Mouse (Mus musculus) sigmoid colon, adult 10 weeks (tissue): ENCODE measurements around the gene Cdca5. TPM values are rescaled to one million over a fixed set of nuclear protein-coding genes. Genes with fewer than 3 reads are reported as not detected.

Experiments
- polyA plus RNA-seq: library from polyadenylated mRNA; stranded (reverse); fragments of 350-450 nt; fragmentation: Illumina TruSeq; extraction: RNeasy Lipid Tissue Mini Kit (QIAGEN cat#74804); gene quantifications from one replicate; pipeline ENCODE4 v1.2.3, GENCODE M21; 2014; ENCODE audit warnings: low read depth, low replicate concordance

Gene Cdca5
- polyA plus RNA-seq, 1 experiment from 2014 or later: 3.0 TPM

Other genes starting within 250 kb of the Cdca5 start
- gene Frmd8, start 209.7 kb upstream of the Cdca5 start, polyA plus RNA-seq: 4.3 TPM
- gene Slc25a45, start 207.2 kb upstream of the Cdca5 start, polyA plus RNA-seq: 1.0 TPM
- 0.19 TPM for gene Tigd3, start 190.8 kb upstream of the Cdca5 start, polyA plus RNA-seq
- gene Dpf2, start 172.0 kb upstream of the Cdca5 start, polyA plus RNA-seq: 12.7 TPM
- 0.79 TPM for gene Cdc42ep2, start 160.2 kb upstream of the Cdca5 start, polyA plus RNA-seq
- gene Pola2, start 120.8 kb upstream of the Cdca5 start, polyA plus RNA-seq: 3.3 TPM
- gene Slc22a20, start 98.8 kb upstream of the Cdca5 start, polyA plus RNA-seq: not detected
- gene Capn1, start 69.1 kb upstream of the Cdca5 start, polyA plus RNA-seq: 2.7 TPM
- gene Syvn1, start 38.4 kb upstream of the Cdca5 start, polyA plus RNA-seq: 1.1 TPM
- gene Mrpl49, start 27.2 kb upstream of the Cdca5 start, polyA plus RNA-seq: 24.2 TPM
- 18.5 TPM for gene Fau, start 27.1 kb upstream of the Cdca5 start, polyA plus RNA-seq
- gene Znhit2, start 23.8 kb upstream of the Cdca5 start, polyA plus RNA-seq: not detected
- gene Tm7sf2, start 16.6 kb upstream of the Cdca5 start, polyA plus RNA-seq: 3.7 TPM
- 13.1 TPM for gene Vps51, start 7.8 kb upstream of the Cdca5 start, polyA plus RNA-seq
- gene Tmem262, start 5.0 kb upstream of the Cdca5 start, polyA plus RNA-seq: not detected
- gene Gm28374, start 2.7 kb upstream of the Cdca5 start, polyA plus RNA-seq: not detected
- 0.69 TPM for gene Zfpl1, start within 50 bp of the Cdca5 start, polyA plus RNA-seq
- gene AC131692.1, start 9.4 kb downstream of the Cdca5 start, polyA plus RNA-seq: not detected
- 1.5 TPM for gene Naaladl1, start 20.8 kb downstream of the Cdca5 start, polyA plus RNA-seq
- 0.82 TPM for gene Sac3d1, start 33.7 kb downstream of the Cdca5 start, polyA plus RNA-seq
- 6.2 TPM for gene Snx15, start 43.3 kb downstream of the Cdca5 start, polyA plus RNA-seq
- gene Batf2, start 56.0 kb downstream of the Cdca5 start, polyA plus RNA-seq: 1.2 TPM
- gene Arl2, start 56.6 kb downstream of the Cdca5 start, polyA plus RNA-seq: 3.0 TPM
- gene Majin, start 99.4 kb downstream of the Cdca5 start, polyA plus RNA-seq: not detected
- gene Gpha2, start 141.4 kb downstream of the Cdca5 start, polyA plus RNA-seq: not detected
- gene Ppp2r5b, start 150.9 kb downstream of the Cdca5 start, polyA plus RNA-seq: 0.50 TPM
- 0.32 TPM for gene Atg2a, start 156.7 kb downstream of the Cdca5 start, polyA plus RNA-seq
- 8.5 TPM for gene Ehd1, start 191.7 kb downstream of the Cdca5 start, polyA plus RNA-seq
- gene Cdc42bpg, start 221.5 kb downstream of the Cdca5 start, polyA plus RNA-seq: 7.5 TPM
- 4.4 TPM for gene Men1, start 250.0 kb downstream of the Cdca5 start, polyA plus RNA-seq